Mouse (Mus musculus) embryonic facial prominence, embryonic 15.5 days (tissue): ENCODE results near the gene Parp12. TPM values are rescaled to one million over a fixed set of nuclear protein-coding genes. Genes with fewer than 3 reads are reported as not detected.

Experiments
- ATAC-seq: fragments of 200-750 bp; cut with Nextera tagmentation; 2 replicates; pipeline ENCODE4 v1.8.0; 2017; ENCODE audit warnings: low read depth, moderate TSS enrichment; ENCODE audit not compliant: insufficient number of reproducible peaks, low FRiP score, low TSS enrichment
- H3K27ac ChIP-seq: fragments of 300-500 bp; sonication (generic); replicated peaks from 2 replicates; pipeline ENCODE4 v1.5.1; 2015; ENCODE audit warnings: mild to moderate bottlenecking, inconsistent platforms
- H3K27me3 ChIP-seq: fragments of 300-500 bp; sonication (generic); 2 replicates; pipeline ENCODE4 v1.6.1; 2015; ENCODE audit warnings: inconsistent platforms
- H3K36me3 ChIP-seq: fragments of 300-500 bp; sonication (generic); 2 replicates; pipeline ENCODE4 v1.6.1; 2015; ENCODE audit warnings: mild to moderate bottlenecking, inconsistent platforms
- H3K4me1 ChIP-seq: fragments of 300-500 bp; sonication (generic); 2 replicates; pipeline ENCODE4 v1.6.1; 2015; ENCODE audit warnings: inconsistent platforms
- H3K4me2 ChIP-seq: fragments of 300-500 bp; sonication (generic); replicated peaks from 2 replicates; pipeline ENCODE4 v1.6.1; 2015; ENCODE audit warnings: mild to moderate bottlenecking, inconsistent platforms
- H3K4me3 ChIP-seq: fragments of 300-500 bp; sonication (generic); replicated peaks from 2 replicates; pipeline ENCODE4 v1.5.1; 2015; ENCODE audit warnings: mild to moderate bottlenecking, inconsistent platforms
- H3K9ac ChIP-seq: fragments of 300-500 bp; sonication (generic); 2 replicates; pipeline ENCODE4 v1.6.1; 2015; ENCODE audit warnings: inconsistent platforms
- H3K9me3 ChIP-seq: fragments of 300-500 bp; sonication (generic); replicated peaks from 2 replicates; pipeline ENCODE4 v1.6.1; 2016; ENCODE audit warnings: inconsistent platforms
- WGBS: fragments of 180-500 bp; shearing (Covaris S2); methylation state at CpG from one replicate; pipeline ENCODE4 v1.1.7; 2015; 5-methylcytosine and 5-hydroxymethylcytosine counted together
- polyA plus RNA-seq: library from polyadenylated mRNA; unstranded; fragments of >200 nt; fragmentation: Nextera tagmentation; extraction: Ambion mirVana; gene quantifications from 2 replicates; pipeline ENCODE4 v1.2.1, GENCODE M21; 2015

The Parp12 gene
- polyA plus RNA-seq, 1 experiment from 2014 or later: 12.0 TPM

GRCm38 (mm10) chr6:39106812-39107211 lies 11.3 kb downstream of the Parp12 start:
- Histone ChIP-seq H3K9ac (no peak overlapping the region), H3K4me3 (no peak overlapping the region), H3K36me3 (peaks cover 5% of the 10 kb centered on the region; the same call in 1 of the 2 replicates), H3K9me3 (no peaks in the 10 kb centered on the region), H3K4me2 (no peak overlapping the region), H3K27me3 (no peaks in the 10 kb centered on the region), H3K27ac (no peak overlapping the region), H3K4me1 (no peaks in the 10 kb centered on the region)
- 57% methylated on average over 2 of the region's 2 CpGs for WGBS
- no peak for ATAC-seq

- H3K4me3 ChIP-seq: no peak overlapping the region
- 81% methylated on average over 4 of the region's 4 CpGs for WGBS
Observed at GRCm38 (mm10) chr6:39104631-39105030, 13.5 kb downstream of the Parp12 start.

GRCm38 (mm10) chr6:39076498-39076897 lies 41.7 kb downstream of the Parp12 start:
- H3K9me3 ChIP-seq: no peaks in the 10 kb centered on the region
- H3K4me2 ChIP-seq: no peak overlapping the region
- H3K9ac ChIP-seq: no peak overlapping the region
- ATAC-seq: no peak
- H3K4me1 ChIP-seq: peaks cover 4% of the 10 kb centered on the region
- no peak overlapping the region for H3K4me3 ChIP-seq
- no peaks in the 10 kb centered on the region for H3K36me3 ChIP-seq
- H3K27me3 ChIP-seq: no peaks in the 10 kb centered on the region
- H3K27ac ChIP-seq: no peak overlapping the region

More at GRCm38 (mm10) chr6:39104631-39105030, 13.5 kb downstream of the Parp12 start:
- no peak overlapping the region for H3K9ac ChIP-seq
- H3K9me3 ChIP-seq: no peaks in the 10 kb centered on the region
- no peaks in the 10 kb centered on the region for H3K27me3 ChIP-seq
- H3K4me2 ChIP-seq: no peak overlapping the region
- H3K36me3 ChIP-seq: peaks cover 5% of the 10 kb centered on the region; the same call in 1 of the 2 replicates
- no peak overlapping the region for H3K27ac ChIP-seq
- no peak for ATAC-seq
- no peaks in the 10 kb centered on the region for H3K4me1 ChIP-seq

- no peak overlapping the region for H3K4me2 ChIP-seq
- no peaks in the 10 kb centered on the region for H3K27me3 ChIP-seq
- no peak for ATAC-seq
- H3K27ac ChIP-seq: no peak overlapping the region
- no peak overlapping the region for H3K4me3 ChIP-seq
- no peak overlapping the region for H3K9ac ChIP-seq
- H3K36me3 ChIP-seq: no peaks in the 10 kb centered on the region
- H3K9me3 ChIP-seq: no peaks in the 10 kb centered on the region
- H3K4me1 ChIP-seq: peaks cover 4% of the 10 kb centered on the region
Observed at GRCm38 (mm10) chr6:39074186-39074585, 44.0 kb downstream of the Parp12 start.

GRCm38 (mm10) chr6:39072664-39073063 lies 45.5 kb downstream of the Parp12 start:
- Histone ChIP-seq H3K9me3 (no peaks in the 10 kb centered on the region), H3K4me3 (no peak overlapping the region), H3K4me1 (peaks cover 4% of the 10 kb centered on the region), H3K27me3 (no peaks in the 10 kb centered on the region), H3K9ac (no peak overlapping the region), H3K36me3 (no peaks in the 10 kb centered on the region), H3K4me2 (no peak overlapping the region), H3K27ac (no peak overlapping the region)
- ATAC-seq: no peak
- WGBS: 24% methylated on average over 5 of the region's 5 CpGs

- ATAC-seq: no peak
- no peaks in the 10 kb centered on the region for H3K27me3 ChIP-seq
Observed at GRCm38 (mm10) chr6:39066935-39067578, 51.1 kb downstream of the Parp12 start.

GRCm38 (mm10) chr6:39063541-39063940 lies 54.6 kb downstream of the Parp12 start:
- H3K4me1 ChIP-seq: no peaks in the 10 kb centered on the region
- H3K9ac ChIP-seq: no peak overlapping the region
- 48% methylated on average over 2 of the region's 2 CpGs for WGBS
- H3K9me3 ChIP-seq: no peaks in the 10 kb centered on the region
- no peaks in the 10 kb centered on the region for H3K27me3 ChIP-seq
- no peaks in the 10 kb centered on the region for H3K36me3 ChIP-seq
- no peak overlapping the region for H3K27ac ChIP-seq
- H3K4me3 ChIP-seq: no peak overlapping the region
- no peak overlapping the region for H3K4me2 ChIP-seq
- no peak for ATAC-seq

More at GRCm38 (mm10) chr6:39066935-39067578, 51.1 kb downstream of the Parp12 start:
- Histone ChIP-seq H3K9ac (no peak overlapping the region), H3K9me3 (no peaks in the 10 kb centered on the region), H3K4me3 (no peak overlapping the region), H3K36me3 (no peaks in the 10 kb centered on the region), H3K27ac (no peak overlapping the region), H3K4me1 (no peaks in the 10 kb centered on the region), H3K4me2 (no peak overlapping the region)
- WGBS: 43% methylated on average over 12 of the region's 12 CpGs

GRCm38 (mm10) chr6:39061180-39061579 lies 57.0 kb downstream of the Parp12 start:
- Histone ChIP-seq H3K27ac (no peak overlapping the region), H3K27me3 (no peaks in the 10 kb centered on the region), H3K4me1 (no peaks in the 10 kb centered on the region), H3K4me3 (no peak overlapping the region), H3K4me2 (no peak overlapping the region), H3K9me3 (no peaks in the 10 kb centered on the region), H3K36me3 (no peaks in the 10 kb centered on the region), H3K9ac (no peak overlapping the region)
- no peak for ATAC-seq
- WGBS: 54% methylated on average over 4 of the region's 4 CpGs

- Histone ChIP-seq H3K4me2 (no peak overlapping the region), H3K27ac (no peak overlapping the region), H3K4me3 (no peak overlapping the region), H3K36me3 (no peaks in the 10 kb centered on the region), H3K27me3 (no peaks in the 10 kb centered on the region), H3K9ac (no peak overlapping the region), H3K4me1 (peaks cover 10% of the 10 kb centered on the region), H3K9me3 (no peaks in the 10 kb centered on the region)
- 78% methylated on average over 12 of the region's 12 CpGs for WGBS
- ATAC-seq: no peak
Observed at GRCm38 (mm10) chr6:39059547-39060497, 58.3 kb downstream of the Parp12 start.

GRCm38 (mm10) chr6:39058936-39059335 lies 59.2 kb downstream of the Parp12 start:
- Histone ChIP-seq H3K27ac (no peak overlapping the region), H3K4me1 (peaks cover 13% of the 10 kb centered on the region), H3K4me2 (no peak overlapping the region), H3K36me3 (no peaks in the 10 kb centered on the region), H3K4me3 (no peak overlapping the region), H3K27me3 (no peaks in the 10 kb centered on the region), H3K9ac (no peak overlapping the region), H3K9me3 (no peaks in the 10 kb centered on the region)
- no peak for ATAC-seq
- 69% methylated on average over 3 of the region's 3 CpGs for WGBS

- Histone ChIP-seq H3K27me3 (no peaks in the 10 kb centered on the region), H3K9ac (no peak overlapping the region), H3K27ac (no peak overlapping the region), H3K36me3 (no peaks in the 10 kb centered on the region), H3K9me3 (no peaks in the 10 kb centered on the region), H3K4me3 (no peak overlapping the region), H3K4me1 (peaks cover 13% of the 10 kb centered on the region), H3K4me2 (no peak overlapping the region)
- 52% methylated on average over 3 of the region's 3 CpGs for WGBS
- no peak for ATAC-seq
Observed at GRCm38 (mm10) chr6:39058389-39058788, 59.8 kb downstream of the Parp12 start.
